Mouse (Mus musculus): ENCODE results near the gene Cox14.

GRCm38 (mm10) chr15:99704041-99704681 is 21.3 kb upstream of the Cox14 start:
- TF ChIP-seq GATA1 (IDR thresholded peaks at IDR 0.05; ENCODE audit: borderline replicate concordance, low read length), result no peak
- no peak for TF ChIP-seq FLI1 (IDR thresholded peaks at IDR 0.05; ENCODE audit: low read length)
